Mouse (Mus musculus): ENCODE measurements around the gene Fam19a5. TPM values are rescaled to one million over a fixed set of nuclear protein-coding genes. Genes with fewer than 3 reads are reported as not detected.
A peak's percentile ranks its signal among the peaks of the same experiment; 100 is the strongest.

The Fam19a5 gene
- total RNA-seq, 4 experiments from 2014 or later, result 96.5 to 107 (median 105) TPM

DNA sequence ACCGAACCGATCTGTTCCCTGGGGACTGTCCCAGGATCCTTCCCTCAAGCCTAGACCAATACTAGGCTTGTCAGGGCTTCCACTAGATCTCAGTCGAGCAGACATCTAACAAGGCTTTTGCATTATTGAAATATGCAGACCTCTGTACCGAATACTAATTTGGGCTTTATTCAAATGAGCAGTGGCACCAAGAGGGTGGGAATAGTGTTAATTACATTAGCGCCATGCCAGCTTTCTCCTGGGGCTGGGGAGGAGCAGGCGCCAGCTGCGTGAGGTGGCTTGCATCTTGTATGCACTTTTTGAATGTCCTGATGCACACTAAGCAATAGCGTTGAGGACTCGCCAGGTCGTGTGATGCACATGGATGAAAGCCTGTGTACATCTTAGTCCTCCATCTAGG, 46.9 kb downstream of the Fam19a5 start:
- DNase-seq (ENCODE audit: low spot score in 2 of 2), result no peak

DNA sequence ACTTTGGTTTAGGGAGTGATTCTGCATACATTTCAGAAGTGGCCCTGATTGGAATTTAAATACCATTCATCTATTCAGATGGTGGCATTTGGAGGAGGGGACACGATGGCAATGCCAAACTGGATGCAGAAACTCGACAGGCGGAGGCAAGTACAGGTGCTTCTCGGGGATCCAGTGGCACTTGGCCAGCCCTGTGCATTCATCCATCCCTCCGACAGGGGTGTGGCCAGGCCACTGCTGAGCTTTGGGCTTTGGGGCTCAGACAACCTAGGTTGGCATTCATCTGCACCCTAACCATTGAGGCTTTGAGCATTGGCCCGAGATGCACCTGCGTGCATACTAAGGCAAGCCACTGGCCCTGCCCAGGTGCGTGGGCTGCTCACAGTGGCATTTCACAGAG, 52.6 kb downstream of the Fam19a5 start:
- DNase-seq (ENCODE audit: low spot score in 2 of 2), result peak in 1 of 2 experiments; percentile 19

DNA sequence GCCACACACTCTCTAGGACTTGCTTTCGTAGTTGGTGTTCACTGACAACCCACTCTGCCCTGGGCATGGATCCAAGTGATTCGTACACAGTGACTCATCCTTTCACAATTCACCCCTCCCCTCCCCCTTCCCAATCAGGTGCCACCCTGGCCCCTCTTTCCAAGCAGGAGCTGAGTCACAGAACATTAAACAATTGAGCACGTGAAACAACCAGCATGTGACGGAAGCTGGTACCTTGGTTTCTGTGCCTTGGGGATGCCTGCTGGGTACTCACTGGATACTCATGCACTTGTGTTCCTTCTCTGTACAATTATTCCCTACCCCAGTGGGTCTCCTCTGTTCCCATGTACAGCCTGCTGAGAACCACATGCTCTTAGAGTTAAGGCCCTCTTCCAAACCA, 53.0 kb downstream of the Fam19a5 start:
- peak in 1 of 2 experiments; percentile 63 for DNase-seq (ENCODE audit: low spot score in 2 of 2)

DNA sequence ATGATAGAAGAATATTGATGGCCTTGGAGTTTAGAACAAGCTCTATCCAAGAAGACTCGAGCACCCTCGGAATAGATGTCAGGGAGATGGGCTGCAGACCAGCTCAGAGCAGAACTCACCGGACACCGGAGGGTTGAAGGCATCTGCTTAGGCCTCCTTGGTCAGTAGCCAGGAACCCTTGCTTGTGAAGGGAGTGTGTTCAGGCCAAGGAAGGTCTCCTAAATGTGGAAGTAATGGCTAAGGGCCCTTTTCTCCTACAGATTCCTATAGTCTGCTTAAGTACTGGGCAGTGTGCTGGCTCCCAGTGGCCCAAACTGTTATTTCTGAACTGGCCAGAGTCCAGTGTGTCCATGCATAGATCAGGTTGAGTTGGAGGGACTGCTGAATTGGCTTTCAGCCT, 53.7 kb downstream of the Fam19a5 start:
- DNase-seq (ENCODE audit: low spot score in 2 of 2), result no peak

DNA sequence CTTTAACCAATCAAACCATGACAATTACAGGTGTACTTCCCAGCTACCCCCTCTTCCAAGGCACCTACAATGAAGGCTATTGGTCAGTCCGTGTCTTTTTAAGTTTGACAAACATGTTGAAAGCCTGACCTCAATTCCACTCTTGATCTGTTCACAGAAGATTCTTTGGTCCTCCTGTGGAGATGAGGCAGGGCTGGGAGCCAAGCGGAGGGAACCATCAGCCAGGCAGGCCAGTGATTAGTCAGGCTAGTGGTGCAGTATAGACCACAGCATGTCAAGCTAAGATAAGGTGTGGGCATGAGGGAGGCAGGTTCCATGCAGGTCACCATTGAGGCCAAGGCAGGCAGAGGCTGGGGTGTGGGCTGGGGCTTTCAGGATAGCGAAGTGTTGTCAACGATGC, 54.5 kb downstream of the Fam19a5 start:
- no peak for DNase-seq (ENCODE audit: low spot score in 2 of 2)

DNA sequence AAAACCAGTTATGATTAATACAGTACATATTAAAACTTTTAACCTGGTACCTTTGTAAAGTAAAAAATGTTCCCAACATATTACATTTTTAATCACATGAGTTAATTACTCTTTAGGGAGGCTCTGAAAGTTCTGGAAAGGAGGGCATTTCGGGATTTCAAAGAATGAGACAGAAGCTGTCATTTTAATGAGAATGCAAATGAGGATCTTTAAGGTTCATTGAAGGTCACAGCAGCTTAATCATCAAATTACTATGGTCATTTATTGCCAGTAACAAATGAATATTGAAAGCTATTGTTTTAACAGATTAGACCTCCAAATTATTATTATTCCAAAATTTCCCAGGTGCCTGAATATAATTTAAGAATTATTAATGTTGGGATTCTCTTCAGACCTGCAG, 59.2 kb downstream of the Fam19a5 start:
- DNase-seq (ENCODE audit: low spot score in 2 of 2), result no peak

DNA sequence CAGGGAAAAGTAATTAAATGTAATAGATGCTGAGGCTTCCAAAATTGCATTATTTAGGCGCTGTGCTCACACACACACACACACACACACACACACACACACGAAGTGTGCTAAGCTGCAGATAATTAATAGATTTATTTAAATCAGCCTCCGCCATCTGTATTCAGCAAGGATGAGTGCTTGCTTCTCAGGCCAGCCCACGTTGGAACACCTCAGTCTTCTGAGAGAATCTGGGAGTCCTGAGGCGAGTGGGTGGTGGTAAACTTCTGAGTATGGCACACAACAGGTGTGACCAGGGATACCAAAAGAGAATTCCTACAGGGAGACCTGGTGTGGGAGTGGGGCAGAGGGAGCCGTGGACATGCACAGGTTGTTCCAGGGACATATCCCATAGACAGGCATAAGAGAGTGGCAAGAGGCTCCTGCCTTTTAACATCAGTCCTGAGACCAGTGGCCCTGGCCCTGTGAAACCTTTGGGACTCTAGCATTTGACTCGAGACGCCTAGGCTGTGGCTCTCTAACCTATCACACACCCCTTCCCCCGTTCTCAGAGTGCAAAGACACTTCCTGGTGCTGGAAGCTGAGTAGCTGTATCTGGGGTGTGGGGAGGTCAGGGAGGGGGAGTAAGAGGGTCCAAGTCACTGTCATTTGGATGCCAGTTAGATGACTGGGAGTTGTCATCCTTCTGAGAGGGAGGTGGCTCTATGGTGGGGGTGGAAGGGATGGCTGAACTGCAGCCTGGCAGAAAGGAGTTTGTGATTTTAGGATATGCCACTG, 61.6 kb downstream of the Fam19a5 start:
- peak in 1 of 2 experiments; percentile 52 for DNase-seq (ENCODE audit: low spot score in 2 of 2)

DNA sequence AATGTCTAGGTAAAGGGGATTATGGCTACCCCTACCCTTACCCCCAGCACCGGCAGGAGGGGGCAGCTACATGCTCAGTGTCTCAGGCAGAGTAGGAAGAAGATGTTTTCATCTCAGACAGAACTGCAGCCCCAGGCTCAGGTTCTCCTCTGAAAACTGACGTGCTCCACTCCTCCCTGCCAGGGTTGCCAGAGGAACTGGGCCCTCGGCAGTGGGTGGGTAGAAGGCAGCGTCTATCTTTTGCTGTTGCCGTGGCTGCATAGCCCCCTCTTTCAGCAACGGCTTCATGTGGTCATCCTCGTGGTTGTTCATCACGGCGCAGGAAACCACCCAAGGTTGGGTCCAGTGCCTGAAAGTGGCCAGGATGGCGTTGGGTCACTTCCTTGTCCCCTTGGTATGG, 62.6 kb downstream of the Fam19a5 start:
- DNase-seq (ENCODE audit: low spot score in 2 of 2), result peak in 1 of 2 experiments; percentile 25

DNA sequence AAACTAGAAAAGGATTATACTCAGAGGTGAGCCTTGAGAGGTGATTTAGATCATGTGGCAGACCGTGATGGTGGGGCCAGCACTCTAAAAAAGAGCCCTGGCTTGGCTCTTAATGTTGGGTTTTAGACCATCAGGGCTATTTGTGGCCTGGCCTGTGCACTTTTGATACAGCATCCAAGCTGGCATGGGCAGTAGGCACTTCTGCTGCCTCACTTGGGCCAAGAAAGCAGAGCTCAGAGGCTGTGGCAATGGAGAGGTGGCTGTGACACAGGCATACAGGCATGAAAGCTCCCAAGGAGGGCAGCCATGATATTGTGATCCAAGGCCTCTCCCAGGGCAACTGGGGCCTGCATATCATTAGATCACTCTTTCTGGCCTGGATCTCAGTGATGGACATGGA, 65.1 kb downstream of the Fam19a5 start:
- no peak for DNase-seq (ENCODE audit: low spot score in 2 of 2)

DNA sequence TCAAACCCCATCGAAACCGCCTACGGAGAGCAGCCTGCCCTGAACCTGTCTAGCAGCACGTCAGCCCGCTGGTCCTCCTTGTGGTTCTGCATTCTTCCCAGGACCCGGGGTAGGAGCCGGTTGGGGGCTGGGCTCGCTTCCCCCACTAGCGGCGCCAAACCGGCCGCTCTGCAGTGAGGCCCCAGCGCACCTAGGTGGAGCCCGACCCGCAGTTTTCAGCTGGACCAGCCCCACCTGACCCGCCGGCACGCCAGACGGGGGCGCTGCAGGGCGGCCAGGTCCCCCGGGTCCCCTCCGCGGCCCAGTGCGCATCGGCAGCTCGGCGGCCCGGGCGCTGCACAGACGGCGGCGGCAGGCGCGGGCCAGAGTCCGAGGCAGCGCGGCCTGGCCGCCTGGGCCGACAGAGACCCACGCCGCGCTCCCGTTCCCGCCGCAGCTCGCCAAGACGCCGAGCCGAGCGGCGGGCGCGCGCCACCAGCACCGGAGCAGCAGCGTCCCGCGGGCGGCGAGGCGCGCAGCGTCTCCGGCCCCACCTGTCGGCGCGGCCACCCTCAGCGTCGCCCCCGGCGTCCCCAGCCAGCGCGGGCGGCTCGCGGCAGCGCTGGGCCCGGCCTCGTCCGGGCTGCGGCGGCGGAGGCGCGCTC, 80.0 kb downstream of the Fam19a5 start:
- DNase-seq (ENCODE audit: low spot score in 2 of 2), result peak; percentile 82 to 84

DNA sequence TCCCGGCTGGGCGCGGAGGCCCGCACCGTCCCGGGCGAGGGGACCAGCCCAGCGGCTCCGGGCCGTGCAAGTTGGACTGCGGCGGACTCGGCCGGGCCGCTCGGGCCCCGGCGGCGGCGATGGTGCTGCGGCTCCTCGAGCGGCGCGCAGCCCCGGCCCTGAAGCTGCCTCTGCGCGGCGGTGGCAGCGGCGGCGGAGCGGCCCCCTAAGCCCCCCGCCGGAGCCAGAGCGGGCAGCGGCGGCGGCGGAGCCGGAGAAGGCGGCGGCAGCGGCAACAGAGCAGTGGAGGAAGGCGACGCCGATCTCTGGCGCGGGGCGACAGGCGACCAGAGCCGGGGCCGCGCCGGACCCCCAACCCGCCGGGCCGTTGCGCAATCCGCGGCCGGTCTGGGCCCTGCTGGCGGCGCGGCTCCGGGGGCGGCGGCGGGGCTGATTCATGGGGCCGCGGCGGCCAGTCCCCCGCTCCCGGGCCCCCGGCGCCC, 80.6 kb downstream of the Fam19a5 start:
- DNase-seq (ENCODE audit: low spot score in 2 of 2), result no peak

DNA sequence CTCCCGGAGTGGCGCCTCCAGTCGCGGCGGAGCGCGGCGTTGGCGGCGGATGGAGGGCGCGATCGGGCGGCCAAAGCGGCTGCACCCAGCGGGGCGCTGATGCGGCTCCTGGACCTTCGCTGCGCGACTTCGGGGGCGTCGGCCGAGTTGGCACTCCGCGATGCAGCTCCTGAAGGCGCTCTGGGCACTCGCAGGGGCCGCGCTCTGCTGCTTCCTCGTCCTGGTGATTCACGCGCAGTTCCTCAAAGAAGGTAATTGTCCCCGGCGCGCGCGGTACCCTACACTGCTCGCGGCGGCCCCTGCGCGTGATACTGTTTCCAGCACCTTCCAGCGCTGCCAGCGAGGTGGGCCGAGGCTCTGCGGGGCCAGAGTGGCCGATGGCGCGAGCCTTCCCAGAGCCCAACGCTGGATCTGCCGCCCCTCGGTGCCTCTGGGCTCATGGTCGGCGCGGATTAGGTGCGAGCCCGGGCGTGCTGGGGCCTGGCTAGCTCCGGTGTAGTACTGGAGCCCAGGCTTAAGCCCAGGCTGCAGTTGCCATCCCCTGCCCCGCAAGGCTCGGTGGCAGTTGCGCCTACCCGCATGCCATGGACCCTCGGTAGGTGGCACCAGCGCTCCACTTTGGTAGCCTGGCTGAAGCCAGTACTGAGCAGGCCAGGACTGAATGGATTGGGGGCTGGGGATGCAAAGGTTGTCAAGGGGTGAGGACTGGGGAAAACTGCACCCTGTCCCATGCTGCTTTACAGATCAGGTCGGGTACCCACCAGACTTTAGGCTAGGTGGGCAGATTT, 81.3 kb downstream of the Fam19a5 start:
- DNase-seq (ENCODE audit: low spot score in 2 of 2), result peak; percentile 75 to 92

DNA sequence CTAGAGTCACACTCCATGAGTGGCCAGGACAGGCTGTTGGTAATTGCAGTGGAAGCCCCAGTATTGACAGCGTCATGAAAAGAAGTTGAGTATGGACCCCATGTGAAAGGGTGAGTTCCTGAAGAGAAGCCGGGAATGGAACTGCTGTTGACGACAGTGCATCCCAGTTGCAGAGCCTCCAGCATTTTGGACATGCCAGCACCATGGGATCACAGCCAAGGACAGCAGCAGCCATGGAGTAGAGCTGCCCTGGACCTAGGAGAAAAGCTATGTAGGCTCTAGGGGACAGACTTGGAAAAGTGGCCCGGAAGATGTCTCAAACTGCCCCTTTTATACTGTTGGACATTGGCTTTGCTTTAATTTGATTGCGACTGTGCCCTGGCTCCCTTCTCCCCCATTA, 91.2 kb downstream of the Fam19a5 start:
- no peak for DNase-seq (ENCODE audit: low spot score in 2 of 2)

DNA sequence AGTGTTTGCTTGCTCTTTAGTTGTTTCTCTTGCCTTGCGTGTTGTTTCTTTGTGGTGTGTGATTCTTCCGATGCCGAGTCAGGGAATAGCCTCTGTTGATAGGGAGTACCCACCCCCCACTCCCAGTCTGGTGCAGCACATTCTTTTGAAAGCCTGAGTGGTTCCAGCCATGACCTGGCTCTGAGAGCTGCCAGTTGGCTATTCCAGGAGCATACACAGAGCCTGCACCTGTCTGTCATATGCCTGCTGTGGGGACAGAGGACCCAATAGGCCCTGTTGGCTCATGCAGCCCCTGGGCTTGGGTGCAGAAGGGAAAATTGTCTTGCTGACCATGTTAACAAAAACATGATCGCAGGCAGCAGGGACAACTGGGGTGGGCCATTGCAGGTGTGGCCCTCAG, 92.3 kb downstream of the Fam19a5 start:
- DNase-seq (ENCODE audit: low spot score in 2 of 2), result no peak

DNA sequence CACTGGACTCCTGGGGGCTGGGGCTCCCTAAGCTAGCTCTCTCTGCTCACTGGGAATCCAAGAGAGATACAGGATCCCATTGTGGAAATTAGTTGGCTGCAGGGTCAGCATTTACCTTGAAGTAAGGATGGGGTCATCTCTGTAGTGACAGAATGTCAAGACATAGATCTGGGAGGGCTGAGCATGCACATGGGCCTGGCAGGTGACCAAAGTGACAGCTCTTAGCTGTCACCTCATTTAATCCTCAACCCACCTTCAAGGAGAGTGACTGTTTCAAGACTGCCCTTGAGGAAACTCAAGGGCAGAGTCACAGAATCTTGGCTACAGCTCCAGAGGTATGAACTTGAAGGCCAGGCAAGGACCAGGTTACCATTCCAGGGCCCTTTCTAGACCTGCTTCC, 93.1 kb downstream of the Fam19a5 start:
- DNase-seq (ENCODE audit: low spot score in 2 of 2), result no peak

DNA sequence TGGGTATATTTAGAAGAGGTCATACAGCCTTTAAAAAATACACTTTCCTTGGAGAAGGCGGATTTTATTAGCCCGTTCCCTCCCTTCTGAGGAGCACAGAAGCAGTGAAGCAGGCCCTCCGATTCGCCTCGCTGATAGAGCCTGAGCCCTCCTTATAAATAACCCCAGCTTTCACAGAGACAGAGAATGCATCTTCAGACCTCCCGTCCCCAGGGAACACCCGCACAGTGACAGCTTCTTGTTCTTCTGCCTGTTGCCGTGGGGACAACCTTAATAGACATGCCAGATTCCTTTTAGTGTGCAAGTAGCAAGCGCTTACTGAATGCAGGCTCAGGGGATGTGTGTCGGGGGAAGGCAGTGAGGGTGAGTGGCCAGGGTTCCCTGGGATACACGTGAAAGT, 94.2 kb downstream of the Fam19a5 start:
- DNase-seq (ENCODE audit: low spot score in 2 of 2), result no peak

DNA sequence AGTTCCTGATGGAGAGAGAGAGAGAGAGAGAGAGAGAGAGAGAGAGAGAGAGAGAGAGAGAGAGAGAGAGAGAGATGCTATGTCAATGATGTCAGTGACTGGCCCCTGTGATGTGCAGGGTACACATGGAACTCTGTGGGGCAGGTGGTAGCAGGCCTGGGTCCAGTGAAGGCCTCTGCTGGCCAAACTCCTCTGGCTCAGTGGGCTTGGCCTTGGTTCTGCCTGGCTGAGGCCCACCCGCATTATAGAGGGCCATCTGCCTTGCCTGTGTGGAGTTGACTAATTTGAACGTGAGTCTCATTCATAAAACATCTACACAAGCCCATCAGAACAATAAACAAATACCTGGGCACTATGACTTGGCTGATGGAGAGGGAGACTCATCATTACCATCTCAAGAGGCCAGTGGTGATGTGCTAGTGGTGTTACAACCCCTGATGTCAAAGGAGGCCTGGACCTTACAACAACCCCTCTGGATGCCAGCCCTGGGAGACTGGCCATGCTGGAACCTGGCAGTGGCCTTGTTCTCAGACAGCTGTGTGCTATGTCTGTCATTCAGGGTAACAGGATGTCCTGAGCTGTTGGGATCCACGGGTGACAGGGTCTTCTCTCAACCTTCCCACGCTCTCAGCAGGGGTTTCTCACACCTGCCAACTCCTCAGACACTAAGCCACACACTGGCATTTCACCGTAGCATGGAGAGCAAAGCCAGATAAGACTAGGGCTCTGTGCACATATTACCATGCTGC, 102.4 kb downstream of the Fam19a5 start:
- DNase-seq (ENCODE audit: low spot score in 2 of 2), result no peak

DNA sequence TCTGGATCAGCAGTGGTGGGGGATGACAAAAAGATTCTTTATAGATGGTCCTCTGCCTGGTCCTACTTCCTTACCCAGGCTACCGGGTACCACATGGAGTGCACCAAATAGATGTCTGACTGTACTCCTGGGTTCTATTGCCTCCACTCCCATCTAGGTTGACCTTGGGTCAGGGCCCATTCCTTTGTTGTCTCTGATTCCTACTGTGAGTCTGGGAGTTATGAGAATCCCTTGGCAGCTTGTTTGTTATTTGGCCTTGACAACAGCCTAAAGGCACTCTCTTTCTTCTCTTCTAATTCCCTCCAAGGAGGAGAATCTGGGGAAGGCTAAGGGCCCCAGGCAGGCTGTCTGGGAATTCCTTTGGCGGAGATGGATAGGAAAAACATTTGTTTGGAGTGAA, 105.6 kb downstream of the Fam19a5 start:
- no peak for DNase-seq (ENCODE audit: low spot score in 2 of 2)

DNA sequence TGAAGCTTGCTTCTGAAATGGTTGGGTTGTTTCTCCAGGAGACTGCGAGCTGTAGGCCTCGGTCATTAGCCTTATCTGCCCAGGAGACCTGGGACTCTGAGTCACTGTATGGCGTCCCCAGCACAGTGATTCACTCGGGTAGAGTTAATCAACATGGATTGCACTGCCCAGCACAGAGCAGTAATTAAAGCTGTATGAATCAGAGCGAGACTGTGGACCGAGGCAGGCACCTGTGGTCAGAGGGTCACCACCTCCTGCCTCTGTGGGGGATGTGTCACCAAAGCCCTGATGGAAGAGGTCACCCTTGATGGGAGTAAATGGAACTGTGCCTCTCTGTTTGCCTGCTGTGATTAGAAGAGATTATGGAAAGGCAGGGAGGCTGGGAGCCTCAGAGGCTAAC, 110.5 kb downstream of the Fam19a5 start:
- DNase-seq (ENCODE audit: low spot score in 2 of 2), result no peak

DNA sequence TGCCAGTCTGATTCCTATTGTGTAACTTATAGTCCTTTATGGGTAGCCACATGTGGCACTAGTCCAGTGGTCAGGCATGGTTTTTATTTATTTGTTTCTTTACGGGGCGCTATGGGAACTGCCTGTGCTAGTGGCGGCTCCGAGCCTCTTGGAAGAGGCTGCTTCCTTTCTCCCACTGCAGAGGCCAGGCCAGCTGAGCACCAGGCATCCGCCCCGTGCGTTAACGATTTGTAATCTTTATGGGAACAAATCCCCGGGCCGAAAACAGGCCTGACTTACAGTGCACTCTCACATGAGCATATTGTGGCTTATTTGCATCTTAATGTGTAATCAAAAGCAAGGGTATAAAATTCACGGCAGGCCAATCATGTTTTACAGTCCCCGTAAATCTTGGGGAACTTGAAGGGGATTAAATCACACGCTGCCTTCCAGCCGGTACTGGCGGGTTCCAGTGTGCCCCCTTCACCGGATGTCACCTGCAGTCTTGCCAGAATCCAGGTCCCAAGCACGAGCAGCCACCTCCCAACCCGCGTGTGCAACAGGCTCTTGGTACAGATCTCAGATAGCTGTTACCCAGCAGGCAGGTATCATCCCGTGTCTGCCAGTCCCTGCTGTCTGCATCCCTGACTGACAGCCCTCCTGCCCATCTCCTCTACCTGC, 112.5 kb downstream of the Fam19a5 start:
- DNase-seq (ENCODE audit: low spot score in 2 of 2), result no peak

DNA sequence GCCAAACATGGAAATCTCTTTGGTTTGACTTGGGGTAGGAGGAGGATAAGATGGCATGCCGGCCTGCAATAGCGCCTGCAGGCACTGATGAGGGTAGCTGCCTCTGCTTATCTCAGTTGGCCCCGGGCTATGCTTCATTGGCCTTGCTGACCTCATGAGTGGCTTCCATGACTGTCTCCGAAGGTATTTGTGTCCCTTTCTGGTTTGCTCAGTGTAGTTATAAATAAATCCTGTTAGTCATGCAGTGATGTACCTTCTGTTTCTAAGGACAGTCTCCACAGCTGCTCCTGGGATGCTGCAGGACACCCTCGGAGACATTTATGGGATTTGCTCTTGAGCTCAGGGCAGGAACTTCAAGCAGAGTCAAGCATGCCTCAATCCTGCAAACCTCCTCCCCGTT, 115.6 kb downstream of the Fam19a5 start:
- no peak for DNase-seq (ENCODE audit: low spot score in 2 of 2)
